Mouse (Mus musculus): ENCODE data around the gene Rabgap1l.

Rabgap1l gene

GRCm38 (mm10) chr1:160194529-160195336, 598.3 kb downstream of the Rabgap1l start, which contains the start of gene Mrps14:
Gene Mrps14 (plus strand): TSS chr1:160195215.
- peak; percentile 100 for DNase-seq (ENCODE audit: low read depth, low spot score)

DNA sequence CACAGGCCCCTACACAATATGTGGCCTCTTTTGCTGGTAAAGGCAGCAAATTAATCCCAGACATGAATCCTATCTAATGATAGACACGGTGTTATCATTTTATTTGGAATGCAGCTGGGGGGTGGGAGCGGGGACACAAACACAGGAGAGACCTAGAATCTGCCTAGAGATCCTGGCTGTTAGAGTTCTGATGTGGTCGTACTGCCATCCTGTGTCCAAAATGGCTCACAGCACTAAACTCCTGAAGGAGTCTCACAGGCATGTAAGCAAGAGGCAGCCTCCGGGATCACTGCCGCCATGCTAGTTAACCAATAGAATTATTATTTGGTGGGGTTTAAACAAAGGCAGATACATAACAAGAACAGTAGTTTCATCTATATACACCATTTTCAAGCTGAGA, 608.5 kb downstream of the Rabgap1l start:
- peak; percentile 48 for DNase-seq (ENCODE audit: low read depth, low spot score)

DNA sequence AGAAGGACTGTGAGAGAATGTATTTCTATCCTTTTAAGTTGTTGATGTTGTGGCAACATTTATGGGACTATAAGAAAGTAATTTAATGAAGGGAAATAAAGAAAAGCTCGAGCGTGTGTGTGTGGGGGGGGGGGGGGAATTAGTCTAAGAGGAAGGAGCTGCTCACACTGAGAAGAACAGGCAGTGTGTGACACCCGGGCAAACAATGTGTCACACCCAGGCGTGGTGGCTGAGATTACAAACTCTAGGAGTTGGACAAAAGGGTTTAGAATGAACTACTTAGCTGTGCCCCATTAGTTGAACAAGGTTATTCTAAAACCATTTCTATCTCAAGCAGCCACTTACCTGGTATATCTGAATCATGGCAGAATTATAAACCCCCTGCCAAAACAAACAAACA, 611.8 kb downstream of the Rabgap1l start:
- DNase-seq (ENCODE audit: low read depth, low spot score), result no peak

- DNase-seq (ENCODE audit: low read depth, low spot score), result no peak
These were observed 616.1 kb downstream of the Rabgap1l start for GRCm38 (mm10) chr1:160176903-160177302.

All from telencephalon, adult 2 months (tissue).